Mouse (Mus musculus) ES-E14 (cell line): ENCODE results near the gene Ninj1. TPM values are rescaled to one million over a fixed set of nuclear protein-coding genes. Genes with fewer than 3 reads are reported as not detected.
A peak's percentile ranks its signal among the peaks of the same experiment; 100 is the strongest.

Source experiments
- DNase-seq: peaks from one replicate; pipeline ENCODE4 v3.0.0-alpha.2; 2013; ENCODE audit warnings: low read depth, low spot score
- H3K27ac ChIP-seq: 2 replicates; pipeline ENCODE4 v1.5.1; 2012; ENCODE audit warnings: low read depth, mild to moderate bottlenecking, low read length, moderate library complexity, mixed read lengths; ENCODE audit not compliant: poor library complexity, insufficient read depth, severe bottlenecking
- H3K36me3 ChIP-seq: 2 replicates; pipeline ENCODE4 v1.6.1; 2012; ENCODE audit warnings: mild to moderate bottlenecking, low read length, moderate library complexity, mixed read lengths; ENCODE audit not compliant: control insufficient read depth, poor library complexity, insufficient read depth, severe bottlenecking
- H3K4me1 ChIP-seq, 2 experiments: fragments of 150-350 bp in 1 of 2; sonication (generic) in 1 of 2; 2 replicates each; pipeline ENCODE4 v1.6.1; 2012; ENCODE audit warnings: low read length in 2 of 2, mild to moderate bottlenecking in 1 of 2, mixed read lengths in 1 of 2; ENCODE audit not compliant: control insufficient read depth in 2 of 2, insufficient read depth in 2 of 2, poor library complexity in 1 of 2
- H3K4me3 ChIP-seq, 2 experiments: fragments of 150-350 bp in 1 of 2; sonication (generic) in 1 of 2; 2 replicates each; pipeline ENCODE4 v1.5.1; 2012; ENCODE audit warnings: low read length in 2 of 2, low read depth in 1 of 2, mild to moderate bottlenecking in 1 of 2, mixed read lengths in 1 of 2; ENCODE audit not compliant: insufficient read depth in 1 of 2, poor library complexity in 1 of 2, severe bottlenecking in 1 of 2
- H3K9ac ChIP-seq: 2 replicates; pipeline ENCODE4 v1.6.1; 2012; ENCODE audit warnings: low read depth, mild to moderate bottlenecking, low read length, mixed read lengths; ENCODE audit not compliant: poor library complexity, insufficient read depth, severe bottlenecking
- H3K9me3 ChIP-seq: fragments of 150-350 bp; sonication (generic); 2 replicates; pipeline ENCODE4 v1.6.1; 2012; ENCODE audit warnings: low read depth, mild to moderate bottlenecking, low read length; ENCODE audit not compliant: control insufficient read depth, insufficient read depth
- CHD2 ChIP-seq: IDR thresholded peaks from 2 replicates; pipeline ENCODE4 v1.6.1; 2014; ENCODE audit warnings: mild to moderate bottlenecking, low read depth, low read length, inconsistent platforms
- HCFC1 ChIP-seq: IDR thresholded peaks from 2 replicates; pipeline ENCODE4 v1.6.1; 2012; ENCODE audit warnings: low read length, inconsistent platforms, borderline replicate concordance; ENCODE audit not compliant: insufficient read depth
- MAFK ChIP-seq: IDR thresholded peaks from 2 replicates; pipeline ENCODE4 v1.6.1; 2014; ENCODE audit warnings: mild to moderate bottlenecking, low read depth, low read length, inconsistent platforms; ENCODE audit not compliant: insufficient read depth
- ZC3H11A ChIP-seq: IDR thresholded peaks from 2 replicates; pipeline ENCODE4 v1.6.1; 2012; ENCODE audit warnings: low read depth, mild to moderate bottlenecking, inconsistent platforms, low read length, borderline replicate concordance
- ZNF384 ChIP-seq: IDR thresholded peaks from 2 replicates; pipeline ENCODE4 v1.6.1; 2012; ENCODE audit warnings: low read depth, low read length, inconsistent platforms
- in situ Hi-C, 2 experiments: fragments of 600-800 bp; cut with MboI; formaldehyde crosslinking; loops; one replicate each; pipeline ENCODE4 v1.15.1; 2025; ENCODE audit warnings: low sequenced_read_pairs in 2 of 2, inconsistent platforms in 1 of 2; ENCODE audit not compliant: unreplicated experiment in 2 of 2
- total RNA-seq: library from RNA; depleted of rRNA; stranded (reverse); fragments of 300-350 nt; gene quantifications from 2 replicates; pipeline ENCODE4 v1.2.3, GENCODE M21; 2012

Ninj1 gene
- total RNA-seq, 1 experiment: 20.8 TPM

DNA sequence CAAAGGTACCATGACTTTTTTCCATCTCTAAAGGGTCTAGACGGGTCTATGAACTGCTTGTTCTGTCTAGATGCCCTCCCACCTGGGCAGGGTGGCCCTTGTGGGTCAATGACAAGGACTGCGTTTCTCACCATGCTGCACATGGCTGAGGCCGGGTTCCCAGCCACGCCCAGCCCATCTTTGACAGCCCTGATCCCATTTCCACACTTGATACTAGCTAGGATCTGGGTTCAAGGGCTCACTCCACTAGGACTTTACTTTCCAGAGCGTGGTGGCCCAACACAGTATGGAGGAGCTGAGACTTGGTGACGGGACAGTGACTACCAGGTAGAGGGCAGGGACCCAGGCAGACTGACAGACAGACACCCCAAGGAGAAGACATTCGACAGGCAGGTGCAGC, 15.3 kb downstream of the Ninj1 start:
- in situ Hi-C loops: no loop called here
- no peak for DNase-seq
- no peak overlapping the region for H3K9ac ChIP-seq
- H3K9me3 ChIP-seq: no peaks in the 10 kb centered on the region
- H3K36me3 ChIP-seq: peaks cover 2% of the 10 kb centered on the region; the same call in 1 of the 2 replicates
- H3K4me1 ChIP-seq: peaks cover 0 to 2% of the 10 kb centered on the region in 2 experiments; a peak in 2 of 4 replicates
- no peak overlapping the region for H3K4me3 ChIP-seq
- TF ChIP-seq CHD2 (no peak), HCFC1 (no peak), ZNF384 (no peak), MAFK (no peak), ZC3H11A (no peak)
- H3K27ac ChIP-seq: no peak overlapping the region

DNA sequence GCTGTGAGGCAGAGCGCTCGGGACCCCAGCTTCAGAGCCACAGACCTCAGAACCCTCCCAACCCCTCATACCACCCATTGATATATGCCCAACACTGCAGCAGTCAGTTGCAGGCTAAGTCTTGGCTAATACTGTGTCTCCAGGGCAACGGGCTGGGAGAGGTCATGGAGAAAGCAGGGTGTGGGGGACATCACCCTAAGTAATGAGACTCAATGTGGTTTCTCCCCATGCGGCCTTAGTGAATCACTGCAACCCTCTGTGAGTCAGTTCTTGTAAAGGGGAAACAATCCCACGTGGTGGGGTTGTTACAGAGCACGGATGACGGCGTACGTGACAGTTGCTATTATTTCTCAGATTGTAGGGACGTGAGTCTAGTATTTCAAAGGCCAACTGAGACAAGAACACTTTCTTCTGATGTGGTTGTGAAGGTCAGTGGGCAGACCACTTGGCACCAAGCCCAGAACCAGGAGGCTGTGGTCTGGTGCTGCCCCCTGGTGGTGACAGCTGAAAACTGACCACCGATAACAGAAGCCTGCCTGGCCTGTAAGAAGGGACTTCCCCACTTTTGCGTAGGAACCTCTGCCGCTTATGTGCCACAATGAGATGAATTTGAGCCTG, 18.2 kb downstream of the Ninj1 start:
- no peak overlapping the region for H3K4me3 ChIP-seq
- peaks cover 0 to 2% of the 10 kb centered on the region in 2 experiments; a peak in 2 of 4 replicates for H3K4me1 ChIP-seq
- in situ Hi-C loops: no loop called here
- no peak for TF ChIP-seq ZNF384
- TF ChIP-seq ZC3H11A: peak; percentile 58; the same call in 1 of the 2 replicates
- no peak for DNase-seq
- H3K27ac ChIP-seq: no peak overlapping the region
- H3K9me3 ChIP-seq: no peaks in the 10 kb centered on the region
- H3K9ac ChIP-seq: no peak overlapping the region
- H3K36me3 ChIP-seq: peaks cover 2% of the 10 kb centered on the region; the same call in 1 of the 2 replicates

DNA sequence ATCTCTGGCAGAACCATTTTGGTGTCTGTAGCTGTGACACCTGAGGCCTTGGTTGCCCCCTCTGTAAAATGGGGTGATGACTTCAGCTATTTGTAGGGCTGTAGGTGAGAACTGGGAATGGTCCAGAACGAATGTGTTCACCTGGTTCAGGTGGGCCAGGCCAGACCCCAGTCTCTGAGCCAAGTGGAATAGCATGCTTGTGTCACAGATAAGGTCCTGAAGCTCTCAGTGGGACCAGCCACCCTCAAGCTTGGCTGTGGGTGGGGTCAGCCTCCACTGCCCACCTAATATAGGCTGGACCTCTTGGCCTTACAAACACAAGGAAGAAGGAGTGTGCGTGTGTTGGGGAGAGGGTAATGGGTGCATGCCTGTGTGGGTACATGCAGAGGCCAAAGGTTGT, 19.1 kb downstream of the Ninj1 start:
- H3K4me1 ChIP-seq: no peaks in the 10 kb centered on the region
- no peaks in the 10 kb centered on the region for H3K9me3 ChIP-seq
- no peak for DNase-seq
- TF ChIP-seq MAFK (no peak), ZC3H11A (no peak), HCFC1 (no peak)
- no peak overlapping the region for H3K27ac ChIP-seq
- H3K36me3 ChIP-seq: peaks cover 2% of the 10 kb centered on the region; the same call in 1 of the 2 replicates
- H3K4me3 ChIP-seq: no peak overlapping the region
- no peak overlapping the region for H3K9ac ChIP-seq
- in situ Hi-C loops: no loop called here

DNA sequence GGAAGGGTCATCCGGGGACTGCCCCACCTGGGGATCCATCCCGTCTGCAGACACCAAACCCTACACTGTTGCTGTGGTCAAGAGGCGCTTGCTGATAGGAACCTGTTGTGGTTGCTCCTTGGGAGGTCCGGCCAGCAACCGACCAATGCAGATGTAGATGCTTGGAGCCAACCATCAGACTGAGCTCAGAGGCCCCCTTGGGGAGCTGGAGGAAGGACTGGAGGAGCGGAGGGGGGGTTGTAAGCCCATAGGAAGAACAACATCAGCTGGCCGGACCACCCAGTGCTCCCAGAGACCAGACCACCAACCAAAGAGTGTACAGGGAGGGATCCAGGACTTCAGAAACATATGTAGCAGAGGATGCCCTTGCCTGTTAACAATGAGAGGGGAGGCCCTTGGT, 22.0 kb downstream of the Ninj1 start:
- Histone ChIP-seq H3K4me1 (peaks cover 0 to 3% of the 10 kb centered on the region in 2 experiments; a peak in 2 of 4 replicates), H3K9ac (no peak overlapping the region), H3K36me3 (no peaks in the 10 kb centered on the region; the same call in 1 of the 2 replicates), H3K4me3 (no peak overlapping the region), H3K9me3 (no peaks in the 10 kb centered on the region), H3K27ac (no peak overlapping the region)
- no peak for TF ChIP-seq HCFC1
- TF ChIP-seq MAFK: no peak
- no peak for TF ChIP-seq ZNF384
- no peak for TF ChIP-seq ZC3H11A
- TF ChIP-seq CHD2: no peak
- in situ Hi-C loops: no loop called here
- no peak for DNase-seq
